Mouse (Mus musculus): ENCODE data around the gene Kcne4. TPM values are rescaled to one million over a fixed set of nuclear protein-coding genes. Genes with fewer than 3 reads are reported as not detected.

Gene Kcne4
- not detected for total RNA-seq (2023)

DNA sequence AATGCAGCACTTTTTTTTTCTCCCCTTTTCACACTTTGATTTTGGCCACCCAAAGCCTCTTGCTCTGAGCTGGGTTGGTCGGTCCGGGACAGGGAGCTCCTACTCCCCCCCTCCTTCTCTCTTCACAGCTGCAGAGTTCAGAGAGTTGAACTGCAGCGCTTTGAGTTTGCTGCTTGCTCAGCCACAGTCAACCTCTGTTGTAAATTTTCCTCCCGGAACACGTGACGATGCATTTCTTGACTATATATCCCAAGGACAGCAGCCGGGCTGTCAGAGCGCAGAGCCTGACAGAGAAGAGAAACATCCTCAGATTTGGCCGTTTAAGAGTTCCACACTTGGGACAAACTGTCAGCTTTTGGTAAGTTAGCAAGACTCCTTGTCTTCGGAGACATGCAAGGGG is at the start of gene Kcne4:
TSS of gene Kcne4 (plus strand) at position 120 of the 400 bp plus-strand sequence.

Other genes starting within 250 kb of the Kcne4 start
- 10 to 100 TPM in 1 of 2 experiments, 1 to 10 TPM in 1; 8.2 to 10.5 TPM for gene Acsl3, start 158.9 kb upstream of the Kcne4 start, total RNA-seq (2023)
- gene Utp14b, start 158.7 kb upstream of the Kcne4 start, total RNA-seq (2023) = 10 to 100 TPM; 15.8 to 17.5 TPM